In the genomic region with DNA sequence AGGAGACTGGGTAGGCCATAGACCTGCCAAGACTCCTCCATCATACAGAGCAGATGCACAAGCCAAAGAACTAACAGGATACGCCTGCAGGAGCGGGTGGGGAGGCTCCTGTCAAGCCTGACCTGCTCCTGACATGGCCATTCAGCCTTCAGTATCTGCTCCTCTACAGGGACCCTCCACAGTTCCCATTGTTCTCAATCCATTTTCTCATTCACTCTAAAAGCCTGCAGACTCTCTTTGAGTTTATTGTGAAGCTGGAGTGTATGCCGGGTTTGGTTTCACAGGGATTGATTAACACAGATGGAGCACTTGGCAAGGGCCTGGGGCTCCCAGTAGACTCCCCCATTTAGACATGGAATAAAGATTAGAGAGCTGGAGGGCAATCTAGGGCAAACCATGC, we compare ENCODE assay signal across 19 mouse cellular contexts. TPM values are rescaled to one million over a fixed set of nuclear protein-coding genes. Genes with fewer than 3 reads are reported as not detected.
DNase-seq lines count a peak whose midpoint lies in the region; ATAC-seq and TF ChIP-seq lines count a peak whose summit lies in the region.
"Had no signal": no experiment of that assay in that cellular context is flagged by ENCODE, and none has a peak within 500 bp of the region (broad histone marks: within the 10 kb centered on the region; RNA-seq: fewer than 3 reads in every experiment).

No protein-coding gene starts in this region.

- intact Hi-C loops in left cerebral cortex, postnatal 4 days (cut with DNase I), result no loop called here
- intact Hi-C loops in heart, postnatal 36 days (cut with DNase I), result no loop called here

- no peak overlapping the region for H3K4me3 ChIP-seq in forebrain, embryonic 10.5 days
- no peak overlapping the region for H3K4me3 ChIP-seq in hindbrain, embryonic 11.5 days (ENCODE audit: low read depth, low read length)
- H3K4me3 ChIP-seq in midbrain, embryonic 12.5 days, result no peak overlapping the region
- H3K4me3 ChIP-seq: embryonic facial prominence, embryonic 15.5 days; heart, embryonic 13.5 days; limb, embryonic 10.5 days; liver, embryonic 13.5 days had no signal

- 38% methylated on average over 3 of the region's 3 CpGs for WGBS in forebrain, embryonic 10.5 days
- 30% methylated on average over 3 of the region's 3 CpGs for WGBS in hindbrain, embryonic 11.5 days
- 14% methylated on average over 3 of the region's 3 CpGs for WGBS in midbrain, embryonic 12.5 days

- no peak overlapping the region for H3K9ac ChIP-seq in hindbrain, embryonic 11.5 days (ENCODE audit: low read depth, low read length)
- H3K9ac ChIP-seq in midbrain, embryonic 12.5 days (replicated peaks), result no peak overlapping the region
- H3K9ac ChIP-seq: embryonic facial prominence, embryonic 15.5 days; heart, embryonic 13.5 days; liver, embryonic 13.5 days had no signal

- no peak for TF ChIP-seq CTCF in brain, embryonic 14.5 days (IDR thresholded peaks at IDR 0.05; ENCODE audit: borderline replicate concordance, extremely low read depth, insufficient read depth, insufficient read length)

- H3K9me3 ChIP-seq in forebrain, embryonic 10.5 days, result no peaks in the 10 kb centered on the region
- H3K9me3 ChIP-seq in hindbrain, embryonic 11.5 days (ENCODE audit: control insufficient read depth, low read length), result no peaks in the 10 kb centered on the region
- H3K9me3 ChIP-seq in midbrain, embryonic 12.5 days, result no peaks in the 10 kb centered on the region
- H3K9me3 ChIP-seq: embryonic facial prominence, embryonic 15.5 days; heart, embryonic 13.5 days; limb, embryonic 10.5 days; liver, embryonic 13.5 days had no signal

- H3K4me2 ChIP-seq in hindbrain, embryonic 11.5 days (replicated peaks; ENCODE audit: low read depth, low read length), result no peak overlapping the region
- no peak overlapping the region for H3K4me2 ChIP-seq in midbrain, embryonic 12.5 days (replicated peaks)
- H3K4me2 ChIP-seq: embryonic facial prominence, embryonic 15.5 days; heart, embryonic 13.5 days; liver, embryonic 13.5 days had no signal

- TF ChIP-seq POLR2A in brain, embryonic 14.5 days (IDR thresholded peaks at IDR 0.05; ENCODE audit: borderline replicate concordance, extremely low read depth, insufficient read depth, insufficient read length, poor library complexity, severe bottlenecking), result no peak

- ATAC-seq in hindbrain, embryonic 11.5 days (ENCODE audit: low FRiP score), result peak; percentile 38; the same call in 1 of the 2 replicates
- ATAC-seq in midbrain, embryonic 12.5 days (ENCODE audit: low FRiP score, low read depth), result peak; percentile 58
- ATAC-seq: activated CD4-positive, CD25-positive, alpha-beta regulatory T cell, adult 4 months had no signal

- H3K4me1 ChIP-seq in forebrain, embryonic 10.5 days, result peaks cover 53% of the 10 kb centered on the region
- H3K4me1 ChIP-seq in hindbrain, embryonic 11.5 days (replicated peaks; ENCODE audit: control insufficient read depth, insufficient read depth, low read length), result peaks cover 2% of the 10 kb centered on the region; the same call in 1 of the 2 replicates
- H3K4me1 ChIP-seq in midbrain, embryonic 12.5 days, result peaks cover 17% of the 10 kb centered on the region
- H3K4me1 ChIP-seq: liver, embryonic 13.5 days had no signal

- DNase-seq in brain, embryonic 14.5 days (ENCODE audit: low read depth), result peak; percentile 90
- no peak for DNase-seq in forebrain, embryonic 10.5 days (ENCODE audit: extremely low spot score, low spot score)
- no peak for DNase-seq in hindbrain, embryonic 11.5 days (ENCODE audit: low spot score)
- no peak for DNase-seq in left cerebral cortex, postnatal 4 days
- DNase-seq in heart, postnatal 36 days, result no peak
- no peak for DNase-seq in kidney, postnatal 10 days
- DNase-seq: cerebellum, postnatal 25 days; gastrocnemius, postnatal 25 days; kidney, adult 8-10 months; liver, embryonic 13.5 days; right cerebral cortex, adult 18-20 months; spleen, adult 18-20 months; thymus, postnatal 14 days had no signal

- H3K36me3 ChIP-seq in forebrain, embryonic 10.5 days (replicated peaks), result peaks cover 5% of the 10 kb centered on the region
- H3K36me3 ChIP-seq in hindbrain, embryonic 11.5 days (ENCODE audit: control insufficient read depth, insufficient read depth, low read length), result no peaks in the 10 kb centered on the region
- H3K36me3 ChIP-seq in midbrain, embryonic 12.5 days, result peaks cover 8% of the 10 kb centered on the region
- H3K36me3 ChIP-seq: embryonic facial prominence, embryonic 15.5 days; liver, embryonic 13.5 days had no signal

- H3K27ac ChIP-seq in forebrain, embryonic 10.5 days, result peak overlapping the region; percentile 35; the same call in 1 of the 2 replicates
- no peak overlapping the region for H3K27ac ChIP-seq in hindbrain, embryonic 11.5 days (ENCODE audit: low read depth, low read length)
- H3K27ac ChIP-seq in midbrain, embryonic 12.5 days (replicated peaks), result peak overlapping the region; percentile 25; the same call in 1 of the 2 replicates
- H3K27ac ChIP-seq: heart, embryonic 13.5 days; limb, embryonic 10.5 days; liver, embryonic 13.5 days had no signal

- peaks cover 28% of the 10 kb centered on the region for H3K27me3 ChIP-seq in forebrain, embryonic 10.5 days (ENCODE audit: poor library complexity, severe bottlenecking)
- no peaks in the 10 kb centered on the region for H3K27me3 ChIP-seq in hindbrain, embryonic 11.5 days (ENCODE audit: control insufficient read depth, insufficient read depth, low read length)
- peaks cover 12% of the 10 kb centered on the region; the same call in 1 of the 2 replicates for H3K27me3 ChIP-seq in midbrain, embryonic 12.5 days
- H3K27me3 ChIP-seq: embryonic facial prominence, embryonic 15.5 days had no signal

RNA-seq across cellular contexts. Expression of gene Pitpnm3, which starts 12.3 kb away (rescaled TPM):
- polyA plus RNA-seq in brain, embryonic 14.5 days (2012; rRNA removed), result 8.2 and 13.0 TPM in 2 replicates
- polyA plus RNA-seq in forebrain, embryonic 10.5 days (2016; fragmentation: Nextera tagmentation; extraction: Ambion mirVana), result 0.02 and 0.04 TPM in 2 replicates
- 0.45 and 0.48 TPM in 2 replicates for polyA plus RNA-seq in hindbrain, embryonic 11.5 days (2014; fragmentation: Nextera tagmentation; extraction: Ambion mirVana)
- polyA plus RNA-seq in midbrain, embryonic 12.5 days (2016; fragmentation: Nextera tagmentation; extraction: Ambion mirVana), result 1.2 and 1.5 TPM in 2 replicates
- total RNA-seq in left cerebral cortex, postnatal 4 days (2021), result 10 to 100 TPM; 20.9 to 25.5 TPM
- total RNA-seq in heart, postnatal 36 days (2021), result 1 to 10 TPM; 1.5 to 1.8 TPM
- total RNA-seq: hematopoietic stem cell, adult 5-6 weeks had no signal
- polyA plus RNA-seq: activated CD4-positive, CD25-positive, alpha-beta regulatory T cell, adult 4 months had no signal

RNA-seq across cellular contexts. Expression of gene Gm43951, which starts 58.7 kb away (rescaled TPM):
- polyA plus RNA-seq in brain, embryonic 14.5 days (2012; rRNA removed), result 3.2 and 6.6 TPM in 2 replicates
- polyA plus RNA-seq in forebrain, embryonic 10.5 days (2016; fragmentation: Nextera tagmentation; extraction: Ambion mirVana), result 0.42 and 0.52 TPM in 2 replicates
- polyA plus RNA-seq in hindbrain, embryonic 11.5 days (2014; fragmentation: Nextera tagmentation; extraction: Ambion mirVana), result 0.11 TPM in 1 of 2 replicates, not detected in the other
- polyA plus RNA-seq in midbrain, embryonic 12.5 days (2016; fragmentation: Nextera tagmentation; extraction: Ambion mirVana), result 0.85 and 0.97 TPM in 2 replicates
- 10 to 100 TPM; 11.8 to 12.6 TPM for total RNA-seq in left cerebral cortex, postnatal 4 days (2021)
- total RNA-seq in heart, postnatal 36 days (2021), result under 1 TPM; 0.31 to 0.33 TPM
- polyA plus RNA-seq: activated CD4-positive, CD25-positive, alpha-beta regulatory T cell, adult 4 months; liver, embryonic 13.5 days had no signal

RNA-seq across cellular contexts. Expression of gene 4933427D14Rik, which starts 59.3 kb away (rescaled TPM):
- 28.2 and 31.3 TPM in 2 replicates for polyA plus RNA-seq in brain, embryonic 14.5 days (2012; rRNA removed)
- 16.2 and 16.4 TPM in 2 replicates for polyA plus RNA-seq in forebrain, embryonic 10.5 days (2016; fragmentation: Nextera tagmentation; extraction: Ambion mirVana)
- polyA plus RNA-seq in hindbrain, embryonic 11.5 days (2014; fragmentation: Nextera tagmentation; extraction: Ambion mirVana), result 15.6 and 17.8 TPM in 2 replicates
- polyA plus RNA-seq in midbrain, embryonic 12.5 days (2016; fragmentation: Nextera tagmentation; extraction: Ambion mirVana), result 29.2 and 30.1 TPM in 2 replicates
- total RNA-seq in left cerebral cortex, postnatal 4 days (2021), result 10 to 100 TPM; 36.3 to 37.6 TPM
- total RNA-seq in heart, postnatal 36 days (2021), result 1 to 10 TPM; 3.1 to 4.2 TPM

RNA-seq across cellular contexts. Expression of gene Txndc17, which starts 59.4 kb away (rescaled TPM):
- polyA plus RNA-seq in brain, embryonic 14.5 days (2012; rRNA removed), result 66.5 and 78.4 TPM in 2 replicates
- 172 and 176 TPM in 2 replicates for polyA plus RNA-seq in forebrain, embryonic 10.5 days (2016; fragmentation: Nextera tagmentation; extraction: Ambion mirVana)
- 169 and 181 TPM in 2 replicates for polyA plus RNA-seq in hindbrain, embryonic 11.5 days (2014; fragmentation: Nextera tagmentation; extraction: Ambion mirVana)
- polyA plus RNA-seq in midbrain, embryonic 12.5 days (2016; fragmentation: Nextera tagmentation; extraction: Ambion mirVana), result 154 and 162 TPM in 2 replicates
- total RNA-seq in left cerebral cortex, postnatal 4 days (2021), result 10 to 100 TPM; 54.9 to 61.7 TPM
- total RNA-seq in heart, postnatal 36 days (2021), result 10 to 100 TPM; 44.3 to 46.0 TPM
